Mouse (Mus musculus): Measurements from ENCODE around the gene Txlnb.

GRCm38 (mm10) chr10:17836275-17836674 lies 40.2 kb downstream of the Txlnb start:
- TF ChIP-seq CTCF (IDR thresholded peaks at IDR 0.05; ENCODE audit: extremely low read depth, insufficient read depth, low read length) (no peak), POLR2A (IDR thresholded peaks at IDR 0.05; ENCODE audit: extremely low read depth, insufficient read depth, low read length) (no peak)

Measured in cortical plate, adult 2 months (tissue).